Mouse (Mus musculus): ENCODE data around the gene Cd5l. TPM values are rescaled to one million over a fixed set of nuclear protein-coding genes. Genes with fewer than 3 reads are reported as not detected.
A peak's percentile ranks its signal among the peaks of the same experiment; 100 is the strongest.

Cd5l gene
- polyA plus RNA-seq, 1 experiment from 2014 or later: 0.26 TPM

DNA sequence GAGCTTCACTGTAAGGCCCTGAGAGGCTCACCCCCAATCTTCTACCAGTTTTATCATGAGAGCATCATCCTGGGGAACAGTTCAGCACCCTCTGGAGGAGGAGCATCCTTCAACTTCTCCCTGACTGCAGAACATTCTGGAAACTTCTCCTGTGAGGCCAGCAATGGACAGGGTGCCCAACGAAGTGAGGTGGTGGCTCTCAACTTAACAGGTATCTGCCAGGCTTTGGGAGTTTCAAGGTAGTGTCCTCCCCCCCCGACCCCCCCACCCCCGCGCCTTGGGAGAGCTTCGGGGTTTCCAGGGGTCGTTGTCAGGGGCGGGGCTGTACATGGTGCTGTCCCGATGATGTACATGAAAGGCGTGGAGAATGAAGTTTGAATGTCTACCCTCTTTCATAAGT is 27.4 kb downstream of the Cd5l start:
- Histone ChIP-seq H3K4me3 (ENCODE audit: low read depth, low read length) (no peak overlapping the region), H3K36me3 (ENCODE audit: control insufficient read depth, insufficient read depth, low read length) (no peaks in the 10 kb centered on the region), H3K27ac (ENCODE audit: low read depth, low read length) (no peak overlapping the region), H3K9me3 (ENCODE audit: control insufficient read depth, low read length) (no peaks in the 10 kb centered on the region), H3K4me2 (replicated peaks; ENCODE audit: low read depth, low read length) (no peak overlapping the region), H3K27me3 (ENCODE audit: control insufficient read depth, insufficient read depth, low read length) (no peaks in the 10 kb centered on the region), H3K9ac (ENCODE audit: low read depth, low read length) (no peak overlapping the region), H3K4me1 (replicated peaks; ENCODE audit: control insufficient read depth, insufficient read depth, low read length) (no peaks in the 10 kb centered on the region)
- DNase-seq (ENCODE audit: low spot score) (no peak), ATAC-seq (ENCODE audit: low FRiP score) (no peak)
- 85% methylated on average over 9 of the region's 9 CpGs for WGBS

- ATAC-seq (ENCODE audit: low FRiP score) (no peak), DNase-seq (ENCODE audit: low spot score) (no peak)
- Histone ChIP-seq H3K36me3 (ENCODE audit: control insufficient read depth, insufficient read depth, low read length) (no peaks in the 10 kb centered on the region), H3K4me2 (replicated peaks; ENCODE audit: low read depth, low read length) (no peak overlapping the region), H3K4me1 (replicated peaks; ENCODE audit: control insufficient read depth, insufficient read depth, low read length) (no peaks in the 10 kb centered on the region), H3K9me3 (ENCODE audit: control insufficient read depth, low read length) (no peaks in the 10 kb centered on the region), H3K9ac (ENCODE audit: low read depth, low read length) (no peak overlapping the region), H3K27ac (ENCODE audit: low read depth, low read length) (no peak overlapping the region), H3K4me3 (ENCODE audit: low read depth, low read length) (no peak overlapping the region), H3K27me3 (ENCODE audit: control insufficient read depth, insufficient read depth, low read length) (no peaks in the 10 kb centered on the region)
- WGBS: 93% methylated on average over 1 of the region's 1 CpGs
These were observed 33.3 kb downstream of the Cd5l start for GRCm38 (mm10) chr3:87390935-87391334.

DNA sequence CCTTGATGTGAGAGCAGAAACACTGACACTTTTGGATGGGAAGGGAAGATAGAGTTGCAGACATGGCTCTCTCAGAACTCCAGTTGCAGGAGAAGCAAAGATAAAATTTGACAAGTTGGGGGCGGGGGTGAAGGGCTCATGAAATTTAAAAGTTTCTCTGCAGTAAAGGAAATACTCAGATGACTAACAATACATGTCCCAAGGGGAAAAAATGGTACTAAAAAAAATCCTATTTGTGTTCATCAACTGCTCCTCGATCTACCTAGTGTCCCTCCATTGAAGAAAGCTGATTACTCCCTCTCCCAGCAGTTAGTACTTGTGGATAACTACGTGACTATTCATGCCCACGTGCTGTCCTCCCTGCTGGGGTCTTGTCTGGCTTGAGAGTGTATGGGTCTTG is 41.1 kb downstream of the Cd5l start:
- WGBS: 63% methylated on average over 4 of the region's 4 CpGs
- H3K9me3 ChIP-seq (ENCODE audit: control insufficient read depth, low read length): no peaks in the 10 kb centered on the region
- no peaks in the 10 kb centered on the region for H3K36me3 ChIP-seq (ENCODE audit: control insufficient read depth, insufficient read depth, low read length)
- H3K27ac ChIP-seq (ENCODE audit: low read depth, low read length): no peak overlapping the region
- DNase-seq (ENCODE audit: low spot score) (no peak), ATAC-seq (ENCODE audit: low FRiP score) (no peak)
- no peak overlapping the region for H3K9ac ChIP-seq (ENCODE audit: low read depth, low read length)
- H3K4me3 ChIP-seq (ENCODE audit: low read depth, low read length): no peak overlapping the region
- no peak overlapping the region for H3K4me2 ChIP-seq (replicated peaks; ENCODE audit: low read depth, low read length)
- H3K27me3 ChIP-seq (ENCODE audit: control insufficient read depth, insufficient read depth, low read length): no peaks in the 10 kb centered on the region
- no peaks in the 10 kb centered on the region for H3K4me1 ChIP-seq (replicated peaks; ENCODE audit: control insufficient read depth, insufficient read depth, low read length)

GRCm38 (mm10) chr3:87399906-87400305 is 42.2 kb downstream of the Cd5l start:
- H3K36me3 ChIP-seq (ENCODE audit: control insufficient read depth, insufficient read depth, low read length): no peaks in the 10 kb centered on the region
- no peaks in the 10 kb centered on the region for H3K4me1 ChIP-seq (replicated peaks; ENCODE audit: control insufficient read depth, insufficient read depth, low read length)
- no peak overlapping the region for H3K27ac ChIP-seq (ENCODE audit: low read depth, low read length)
- no peaks in the 10 kb centered on the region for H3K9me3 ChIP-seq (ENCODE audit: control insufficient read depth, low read length)
- no peak for DNase-seq (ENCODE audit: low spot score)
- no peak overlapping the region for H3K4me3 ChIP-seq (ENCODE audit: low read depth, low read length)
- WGBS: 81% methylated on average over 4 of the region's 4 CpGs
- H3K9ac ChIP-seq (ENCODE audit: low read depth, low read length): no peak overlapping the region
- H3K27me3 ChIP-seq (ENCODE audit: control insufficient read depth, insufficient read depth, low read length): no peaks in the 10 kb centered on the region
- no peak for ATAC-seq (ENCODE audit: low FRiP score)
- H3K4me2 ChIP-seq (replicated peaks; ENCODE audit: low read depth, low read length): no peak overlapping the region

DNA sequence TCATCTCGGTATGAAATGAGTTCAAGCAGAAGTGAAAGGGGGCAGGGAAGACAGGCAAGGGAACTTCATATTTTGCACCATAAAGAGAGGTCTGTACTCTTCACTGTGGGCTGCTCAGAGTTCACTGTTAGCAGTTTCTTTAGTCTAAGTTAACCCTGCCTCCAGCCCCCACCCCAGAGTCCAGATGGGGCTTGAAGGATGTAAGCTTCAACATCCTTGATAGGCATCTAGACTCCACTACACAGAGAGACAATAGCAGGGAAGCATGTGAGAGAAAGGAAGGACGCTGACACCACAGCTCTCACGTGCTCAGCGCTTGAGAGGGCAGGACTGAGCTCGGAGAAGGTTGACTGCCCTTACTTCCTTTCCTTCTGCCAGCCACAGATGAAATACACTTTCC is 43.6 kb downstream of the Cd5l start:
- Histone ChIP-seq H3K9ac (ENCODE audit: low read depth, low read length) (no peak overlapping the region), H3K4me1 (replicated peaks; ENCODE audit: control insufficient read depth, insufficient read depth, low read length) (no peaks in the 10 kb centered on the region), H3K9me3 (ENCODE audit: control insufficient read depth, low read length) (no peaks in the 10 kb centered on the region), H3K4me2 (replicated peaks; ENCODE audit: low read depth, low read length) (no peak overlapping the region), H3K27ac (ENCODE audit: low read depth, low read length) (no peak overlapping the region), H3K36me3 (ENCODE audit: control insufficient read depth, insufficient read depth, low read length) (no peaks in the 10 kb centered on the region), H3K27me3 (ENCODE audit: control insufficient read depth, insufficient read depth, low read length) (no peaks in the 10 kb centered on the region), H3K4me3 (ENCODE audit: low read depth, low read length) (no peak overlapping the region)
- DNase-seq (ENCODE audit: low spot score) (no peak), ATAC-seq (ENCODE audit: low FRiP score) (no peak)
- WGBS: 76% methylated on average over 5 of the region's 5 CpGs

DNA sequence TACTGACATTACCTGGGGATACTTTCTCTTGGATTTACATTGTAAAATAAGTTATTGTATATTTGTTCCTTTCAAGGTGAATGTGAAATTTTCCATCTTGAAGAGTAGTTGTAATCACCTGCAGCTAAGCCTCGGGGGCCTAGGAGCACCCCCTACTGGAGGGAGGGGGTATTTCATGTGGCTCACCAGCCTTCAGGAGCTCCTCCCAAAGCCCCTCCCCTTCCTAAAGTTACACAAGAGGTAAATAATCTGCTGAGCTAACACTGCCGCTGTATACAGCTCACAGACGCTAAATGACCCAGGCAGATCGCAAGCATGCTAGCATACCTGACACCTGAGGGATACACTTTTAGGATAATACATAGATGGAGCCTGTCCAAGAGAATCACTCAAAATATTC is 50.5 kb downstream of the Cd5l start:
- no peak overlapping the region for H3K4me2 ChIP-seq (replicated peaks; ENCODE audit: low read depth, low read length)
- H3K9me3 ChIP-seq (ENCODE audit: control insufficient read depth, low read length): no peaks in the 10 kb centered on the region
- no peak overlapping the region for H3K27ac ChIP-seq (ENCODE audit: low read depth, low read length)
- H3K9ac ChIP-seq (ENCODE audit: low read depth, low read length): no peak overlapping the region
- ATAC-seq (ENCODE audit: low FRiP score): no peak
- no peaks in the 10 kb centered on the region for H3K27me3 ChIP-seq (ENCODE audit: control insufficient read depth, insufficient read depth, low read length)
- H3K4me1 ChIP-seq (replicated peaks; ENCODE audit: control insufficient read depth, insufficient read depth, low read length): no peaks in the 10 kb centered on the region
- no peak overlapping the region for H3K4me3 ChIP-seq (ENCODE audit: low read depth, low read length)
- DNase-seq (ENCODE audit: low spot score): peak; percentile 43
- WGBS: 31% methylated on average over 4 of the region's 4 CpGs
- no peaks in the 10 kb centered on the region for H3K36me3 ChIP-seq (ENCODE audit: control insufficient read depth, insufficient read depth, low read length)

GRCm38 (mm10) chr3:87409196-87409935 is 51.7 kb downstream of the Cd5l start:
- no peak overlapping the region for H3K4me2 ChIP-seq (replicated peaks; ENCODE audit: low read depth, low read length)
- no peaks in the 10 kb centered on the region for H3K4me1 ChIP-seq (replicated peaks; ENCODE audit: control insufficient read depth, insufficient read depth, low read length)
- H3K9me3 ChIP-seq (ENCODE audit: control insufficient read depth, low read length): no peaks in the 10 kb centered on the region
- H3K36me3 ChIP-seq (ENCODE audit: control insufficient read depth, insufficient read depth, low read length): no peaks in the 10 kb centered on the region
- no peak overlapping the region for H3K4me3 ChIP-seq (ENCODE audit: low read depth, low read length)
- peak; percentile 2 for DNase-seq (ENCODE audit: low spot score)
- WGBS: 85% methylated on average over 4 of the region's 4 CpGs
- H3K27ac ChIP-seq (ENCODE audit: low read depth, low read length): no peak overlapping the region
- H3K9ac ChIP-seq (ENCODE audit: low read depth, low read length): no peak overlapping the region
- ATAC-seq (ENCODE audit: low FRiP score): no peak
- H3K27me3 ChIP-seq (ENCODE audit: control insufficient read depth, insufficient read depth, low read length): no peaks in the 10 kb centered on the region

GRCm38 (mm10) chr3:87410605-87411004 is 52.9 kb downstream of the Cd5l start:
- no peaks in the 10 kb centered on the region for H3K4me1 ChIP-seq (replicated peaks; ENCODE audit: control insufficient read depth, insufficient read depth, low read length)
- no peaks in the 10 kb centered on the region for H3K36me3 ChIP-seq (ENCODE audit: control insufficient read depth, insufficient read depth, low read length)
- H3K9me3 ChIP-seq (ENCODE audit: control insufficient read depth, low read length): no peaks in the 10 kb centered on the region
- no peak overlapping the region for H3K4me3 ChIP-seq (ENCODE audit: low read depth, low read length)
- no peak overlapping the region for H3K27ac ChIP-seq (ENCODE audit: low read depth, low read length)
- WGBS: 86% methylated on average over 6 of the region's 6 CpGs
- H3K4me2 ChIP-seq (replicated peaks; ENCODE audit: low read depth, low read length): no peak overlapping the region
- no peak overlapping the region for H3K9ac ChIP-seq (ENCODE audit: low read depth, low read length)
- no peak for ATAC-seq (ENCODE audit: low FRiP score)
- H3K27me3 ChIP-seq (ENCODE audit: control insufficient read depth, insufficient read depth, low read length): no peaks in the 10 kb centered on the region
- DNase-seq (ENCODE audit: low spot score): no peak

DNA sequence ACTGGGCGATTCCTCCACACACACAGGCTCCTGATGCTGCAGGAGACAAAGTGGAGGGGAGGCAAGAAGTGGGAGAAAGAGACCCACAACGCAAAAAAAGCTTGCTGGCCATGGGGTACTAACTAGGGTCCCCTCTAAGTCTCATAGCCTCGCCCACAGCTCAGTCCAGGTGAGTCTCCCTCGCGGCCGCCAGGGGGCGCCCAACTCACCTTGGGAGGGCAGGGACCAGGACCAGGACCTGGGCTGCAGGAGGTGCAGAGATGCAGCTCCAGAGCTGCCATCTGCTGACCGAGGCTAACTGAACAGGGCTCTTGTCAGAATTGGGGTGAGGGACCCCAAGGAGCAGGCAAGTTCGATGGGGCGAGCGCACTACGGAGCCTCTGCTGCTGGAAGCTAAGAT is 53.5 kb downstream of the Cd5l start:
- Histone ChIP-seq H3K27me3 (ENCODE audit: control insufficient read depth, insufficient read depth, low read length) (no peaks in the 10 kb centered on the region), H3K27ac (ENCODE audit: low read depth, low read length) (no peak overlapping the region), H3K36me3 (ENCODE audit: control insufficient read depth, insufficient read depth, low read length) (no peaks in the 10 kb centered on the region), H3K4me3 (ENCODE audit: low read depth, low read length) (no peak overlapping the region), H3K9me3 (ENCODE audit: control insufficient read depth, low read length) (no peaks in the 10 kb centered on the region), H3K4me2 (replicated peaks; ENCODE audit: low read depth, low read length) (no peak overlapping the region), H3K9ac (ENCODE audit: low read depth, low read length) (no peak overlapping the region), H3K4me1 (replicated peaks; ENCODE audit: control insufficient read depth, insufficient read depth, low read length) (no peaks in the 10 kb centered on the region)
- 5% methylated on average over 12 of the region's 12 CpGs for WGBS
- DNase-seq (ENCODE audit: low spot score): peak; percentile 80
- ATAC-seq (ENCODE audit: low FRiP score): peak; percentile 66
